Mouse (Mus musculus) hindbrain, embryonic 11.5 days (tissue): ENCODE data around the gene Ripply1. TPM values are rescaled to one million over a fixed set of nuclear protein-coding genes. Genes with fewer than 3 reads are reported as not detected.

ENCODE experiments used
- polyA plus RNA-seq: library from polyadenylated mRNA; unstranded; fragments of >200 nt; fragmentation: Nextera tagmentation; extraction: Ambion mirVana; gene quantifications from 2 replicates; pipeline ENCODE4 v1.2.1, GENCODE M21; 2014

Ripply1 gene
- polyA plus RNA-seq, 1 experiment from 2014 or later, result not detected

Other genes starting within 250 kb of the Ripply1 start
- gene Rnf128, start 219.0 kb downstream of the Ripply1 start, polyA plus RNA-seq, result 1.8 and 2.6 TPM in 2 replicates
- 0.74 and 0.88 TPM in 2 replicates for gene Tbc1d8b, start 97.4 kb downstream of the Ripply1 start, polyA plus RNA-seq
- 0.28 TPM in 1 of 2 replicates, not detected in the other for gene Gm15013, start 67.9 kb downstream of the Ripply1 start, polyA plus RNA-seq
- gene Cldn2, start 18.5 kb upstream of the Ripply1 start, polyA plus RNA-seq, result 0.40 and 0.77 TPM in 2 replicates
- gene Morc4, start 89.3 kb upstream of the Ripply1 start, polyA plus RNA-seq, result 7.5 and 9.4 TPM in 2 replicates
- gene Rbm41, start 216.2 kb upstream of the Ripply1 start, polyA plus RNA-seq, result 10.0 and 12.1 TPM in 2 replicates